Mouse (Mus musculus) E14TG2a.4 (cell line): ENCODE results near the gene Mcm7.

Experiments used
- CTCF ChIP-seq: conservative IDR thresholded peaks from 2 replicates; pipeline ENCODE4 v1.5.1; 2014; ENCODE audit warnings: low read length
- POU5F1 ChIP-seq: IDR thresholded peaks from 2 replicates; pipeline ENCODE4 v1.6.1; 2014; ENCODE audit warnings: low read length, borderline replicate concordance

GRCm38 (mm10) chr5:138138585-138138984, 33.6 kb downstream of the Mcm7 start:
- TF ChIP-seq CTCF (no peak), POU5F1 (no peak)
